Mouse (Mus musculus) thymus, postnatal 25 days (tissue): Measurements from ENCODE around the gene Hsd17b14.
"Not testable (repeated sequence)": the region's sequence is repeated elsewhere in the genome, so short reads cannot be mapped to it uniquely, and the experiment has no call there.

Source experiments
- DNase-seq: peaks from one replicate; pipeline ENCODE4 v3.0.0; 2022

Hsd17b14 gene

GRCm38 (mm10) chr7:45554744-45555143 lies at the start of gene Hsd17b14:
Gene Hsd17b14, plus strand, starts transcription at chr7:45554893.
- no peak for DNase-seq

GRCm38 (mm10) chr7:45507583-45507982 lies 47.1 kb upstream of the Hsd17b14 start:
- no peak for DNase-seq

- no peak for DNase-seq
These were observed 46.1 kb upstream of the Hsd17b14 start for GRCm38 (mm10) chr7:45508561-45508960.

- peak; percentile 23 for DNase-seq
These were observed 45.4 kb upstream of the Hsd17b14 start for GRCm38 (mm10) chr7:45509181-45509882.

GRCm38 (mm10) chr7:45509912-45510787 lies 44.5 kb upstream of the Hsd17b14 start, which contains the start of gene Nucb1:
Gene Nucb1, minus strand, starts transcription at chr7:45510406.
- DNase-seq = peak; percentile 94

- DNase-seq = no peak
These were observed 40.3 kb upstream of the Hsd17b14 start for GRCm38 (mm10) chr7:45514411-45514810.

GRCm38 (mm10) chr7:45515436-45515835 lies 39.3 kb upstream of the Hsd17b14 start:
- DNase-seq = no peak

- DNase-seq = not testable (repeated sequence)
These were observed 37.8 kb upstream of the Hsd17b14 start for GRCm38 (mm10) chr7:45516846-45517245.

- no peak for DNase-seq
These were observed 36.1 kb upstream of the Hsd17b14 start for GRCm38 (mm10) chr7:45518618-45519017.

- peak; percentile 49 for DNase-seq
These were observed 35.2 kb upstream of the Hsd17b14 start for GRCm38 (mm10) chr7:45519345-45520120.

GRCm38 (mm10) chr7:45520605-45521004 lies 34.1 kb upstream of the Hsd17b14 start:
- DNase-seq = no peak

- DNase-seq = peak; percentile 92
These were observed 32.9 kb upstream of the Hsd17b14 start for GRCm38 (mm10) chr7:45521728-45522184.

GRCm38 (mm10) chr7:45522194-45522752 lies 32.4 kb upstream of the Hsd17b14 start:
- no peak for DNase-seq

- no peak for DNase-seq
These were observed 31.6 kb upstream of the Hsd17b14 start for GRCm38 (mm10) chr7:45522957-45523676.

- no peak for DNase-seq
These were observed 31.0 kb upstream of the Hsd17b14 start for GRCm38 (mm10) chr7:45523678-45524170.

GRCm38 (mm10) chr7:45524841-45525621 lies 29.7 kb upstream of the Hsd17b14 start:
- no peak for DNase-seq

GRCm38 (mm10) chr7:45525809-45526473 lies 28.8 kb upstream of the Hsd17b14 start, which contains the start of the genes Ppp1r15a and Plekha4:
Gene Ppp1r15a, minus strand, starts transcription at chr7:45526268.
Gene Plekha4, plus strand, starts transcription at chr7:45526330.
- DNase-seq = peak; percentile 97

- peak; percentile 36 for DNase-seq
These were observed 28.1 kb upstream of the Hsd17b14 start for GRCm38 (mm10) chr7:45526474-45527120.

- DNase-seq = not testable (repeated sequence)
These were observed 27.5 kb upstream of the Hsd17b14 start for GRCm38 (mm10) chr7:45527169-45527568.

GRCm38 (mm10) chr7:45529461-45529860 lies 25.2 kb upstream of the Hsd17b14 start:
- no peak for DNase-seq
